Mouse (Mus musculus) heart, adult 8-10 months (tissue): Measurements from ENCODE around the gene Pop5. TPM values are rescaled to one million over a fixed set of nuclear protein-coding genes. Genes with fewer than 3 reads are reported as not detected.
A peak's percentile ranks its signal among the peaks of the same experiment; 100 is the strongest.

Source experiments
- DNase-seq: peaks from one replicate; pipeline ENCODE4 v3.0.0; 2022; ENCODE audit warnings: low spot score
- total RNA-seq, 4 experiments: library from RNA; stranded (reverse); gene quantifications; 2 replicates each; pipeline ENCODE4 v1.2.4; 2022

Gene Pop5
- total RNA-seq, 4 experiments from 2014 or later, result 26.6 to 35.1 (median 32.8) TPM

- DNase-seq, result no peak
These were observed 20.8 kb upstream of the Pop5 start for GRCm38 (mm10) chr5:115214864-115215263.

- no peak for DNase-seq
These were observed 20.1 kb upstream of the Pop5 start for GRCm38 (mm10) chr5:115215273-115216185.

DNA sequence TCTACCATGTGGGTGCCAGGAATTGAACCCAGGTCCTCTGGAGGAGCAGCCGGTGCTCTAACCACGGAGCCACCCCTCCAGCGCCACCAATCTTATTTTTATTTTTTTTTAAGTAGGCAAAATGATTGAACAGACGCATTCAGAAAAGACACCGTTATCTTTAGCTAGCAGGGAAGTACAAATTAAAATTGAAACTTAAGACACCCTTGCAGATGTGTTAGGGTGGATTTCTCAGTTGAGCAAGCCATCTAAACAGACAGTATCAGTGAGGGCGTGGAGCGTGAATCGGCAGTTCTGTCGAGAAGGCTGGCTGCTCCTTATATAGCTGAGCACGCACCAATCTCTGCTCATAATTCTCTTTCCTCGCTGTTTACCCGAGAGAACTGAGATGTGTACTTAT is 17.6 kb upstream of the Pop5 start:
- DNase-seq, result no peak

- DNase-seq, result no peak
These were observed 14.6 kb upstream of the Pop5 start for GRCm38 (mm10) chr5:115220931-115221640.

DNA sequence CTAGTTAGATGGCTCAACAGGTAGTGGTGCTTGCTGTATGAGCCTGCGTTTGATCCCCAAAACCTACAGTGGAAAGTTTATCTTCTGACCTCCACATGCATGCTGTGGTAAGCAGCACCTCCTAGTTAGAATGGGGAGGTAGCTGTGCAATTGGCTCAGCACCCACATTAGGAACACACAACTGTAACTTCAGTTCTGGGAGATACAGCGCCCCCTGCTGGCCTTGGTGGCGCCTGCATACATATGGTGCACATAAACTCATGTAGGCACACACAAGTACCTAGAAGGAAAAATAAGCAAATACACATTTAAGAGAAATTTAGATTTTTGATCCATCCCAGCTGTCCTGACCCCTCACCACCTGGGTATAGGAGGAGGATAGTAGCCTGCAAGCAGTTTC is 13.2 kb upstream of the Pop5 start:
- no peak for DNase-seq

DNA sequence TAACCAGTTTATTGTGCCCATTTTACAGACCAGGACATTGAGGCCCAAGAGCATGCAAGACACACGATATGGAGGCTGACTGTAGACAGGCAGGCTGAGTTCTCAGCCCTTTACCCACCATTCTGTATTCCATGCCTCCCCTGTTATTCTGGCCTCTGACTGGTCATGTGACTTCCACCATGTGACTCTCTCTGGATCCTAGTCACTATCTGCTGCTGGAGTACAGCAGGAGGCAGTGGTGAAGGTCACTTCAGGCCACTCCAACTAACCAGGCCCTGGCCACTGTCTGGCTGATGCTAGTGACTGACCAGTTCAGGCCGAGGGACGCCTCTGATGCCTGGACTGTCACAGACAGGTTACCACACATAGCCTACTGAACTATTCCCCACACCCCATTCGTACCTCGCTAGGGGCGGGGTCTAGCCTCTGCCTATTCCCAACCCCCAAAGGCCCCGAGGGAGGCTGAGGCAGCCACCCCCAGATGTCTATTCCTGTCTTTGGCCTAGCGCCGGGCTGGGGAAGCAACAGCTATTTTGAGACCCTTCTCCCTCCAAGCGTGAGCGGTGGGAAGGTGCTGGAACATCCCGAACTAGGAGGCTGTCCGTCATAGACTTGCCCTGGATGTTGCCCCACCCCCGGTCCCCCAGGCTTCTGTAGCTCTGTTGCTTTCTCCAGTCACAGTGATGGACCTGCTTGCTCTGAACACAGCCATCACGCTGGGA is 4.6 kb upstream of the Pop5 start:
- DNase-seq, result peak; percentile 21

DNA sequence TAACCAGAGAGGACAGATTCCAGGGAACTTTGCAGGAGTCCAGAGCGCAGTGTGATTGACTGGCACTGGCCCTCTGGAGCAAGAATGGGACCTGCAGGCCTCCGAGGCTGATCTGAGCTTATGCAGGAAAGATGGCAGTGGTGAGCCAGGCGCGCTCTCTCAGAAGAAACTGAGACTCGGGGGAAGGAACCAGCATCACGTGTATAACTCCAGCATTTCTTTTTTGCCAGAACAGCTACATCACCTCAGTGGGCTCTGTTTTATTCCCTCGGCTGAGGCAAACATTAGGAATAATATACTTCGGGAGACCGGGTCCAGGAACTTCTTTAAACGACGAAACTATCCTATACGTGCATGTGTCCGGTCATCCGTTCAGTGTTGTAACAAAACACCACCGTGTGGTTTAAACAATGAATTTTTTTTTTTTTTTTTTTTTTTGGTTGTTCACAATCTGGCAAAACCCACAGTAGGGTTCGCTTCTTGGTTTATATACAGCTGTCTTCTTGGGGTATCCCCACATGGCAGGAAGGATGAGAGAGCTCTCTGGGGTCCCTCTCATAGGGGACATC is 4.0 kb upstream of the Pop5 start:
- no peak for DNase-seq

DNA sequence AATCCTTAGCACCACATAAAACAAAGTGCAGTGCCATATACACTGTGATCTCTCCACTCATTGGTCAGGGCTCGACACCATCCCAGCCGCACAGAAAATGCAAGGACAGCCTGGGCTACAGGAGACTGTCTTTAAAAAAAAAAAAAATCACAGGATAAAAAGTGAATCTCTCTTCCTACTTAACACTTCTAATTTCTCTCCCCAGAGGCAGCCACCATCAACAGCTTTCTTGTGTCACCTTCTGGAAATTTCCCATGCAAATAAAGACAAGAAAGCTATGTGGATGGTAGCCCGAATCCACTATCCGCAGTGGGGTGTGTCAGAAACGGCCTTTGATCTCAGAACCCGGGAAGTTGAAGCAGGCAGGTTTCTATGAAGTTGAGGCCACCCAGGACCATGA is 3.1 kb upstream of the Pop5 start:
- DNase-seq, result no peak

GRCm38 (mm10) chr5:115233031-115233780 is 2.4 kb upstream of the Pop5 start:
- DNase-seq, result no peak

DNA sequence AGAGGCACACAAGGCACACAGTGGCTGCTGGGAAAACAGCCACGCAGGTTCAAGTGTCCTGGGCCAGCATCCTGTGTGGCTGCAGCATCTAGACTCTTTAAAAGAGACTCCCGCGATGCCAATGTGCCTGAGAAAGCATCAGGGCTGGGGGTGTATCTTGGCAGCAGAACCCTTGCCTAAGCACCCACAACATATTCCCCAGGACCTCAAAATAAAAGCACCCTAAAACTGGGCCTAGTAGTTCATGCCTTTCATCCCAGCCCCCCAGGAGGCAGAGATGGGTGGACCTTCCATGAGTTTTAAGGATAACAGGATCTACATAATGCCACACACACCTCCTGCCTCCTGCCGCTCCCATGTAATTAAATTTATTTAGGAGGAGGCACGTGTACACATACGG is 1.1 kb upstream of the Pop5 start:
- no peak for DNase-seq

DNA sequence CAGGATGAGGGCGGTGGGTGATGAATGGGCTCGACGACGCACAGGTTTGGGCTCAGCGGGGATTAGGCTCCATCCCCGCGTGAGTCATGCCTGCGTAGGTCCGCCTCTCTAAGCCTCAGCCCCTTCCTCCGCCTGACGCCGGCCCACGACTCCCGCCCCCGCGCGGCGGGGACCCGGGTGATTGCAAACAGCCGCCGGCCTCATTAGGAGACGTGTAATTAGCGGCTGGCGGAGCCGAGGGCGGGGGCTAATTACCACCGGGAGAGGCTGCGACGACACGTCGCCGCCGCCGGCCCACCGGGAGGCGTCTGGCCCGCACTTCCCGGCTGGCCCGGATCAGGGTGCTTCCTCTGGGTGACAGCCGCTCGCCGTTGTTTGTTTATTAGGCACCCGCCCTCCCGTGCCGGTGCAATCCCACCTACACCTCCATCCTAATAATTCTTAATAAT is 289 bp upstream of the Pop5 start:
- DNase-seq, result peak; percentile 73

DNA sequence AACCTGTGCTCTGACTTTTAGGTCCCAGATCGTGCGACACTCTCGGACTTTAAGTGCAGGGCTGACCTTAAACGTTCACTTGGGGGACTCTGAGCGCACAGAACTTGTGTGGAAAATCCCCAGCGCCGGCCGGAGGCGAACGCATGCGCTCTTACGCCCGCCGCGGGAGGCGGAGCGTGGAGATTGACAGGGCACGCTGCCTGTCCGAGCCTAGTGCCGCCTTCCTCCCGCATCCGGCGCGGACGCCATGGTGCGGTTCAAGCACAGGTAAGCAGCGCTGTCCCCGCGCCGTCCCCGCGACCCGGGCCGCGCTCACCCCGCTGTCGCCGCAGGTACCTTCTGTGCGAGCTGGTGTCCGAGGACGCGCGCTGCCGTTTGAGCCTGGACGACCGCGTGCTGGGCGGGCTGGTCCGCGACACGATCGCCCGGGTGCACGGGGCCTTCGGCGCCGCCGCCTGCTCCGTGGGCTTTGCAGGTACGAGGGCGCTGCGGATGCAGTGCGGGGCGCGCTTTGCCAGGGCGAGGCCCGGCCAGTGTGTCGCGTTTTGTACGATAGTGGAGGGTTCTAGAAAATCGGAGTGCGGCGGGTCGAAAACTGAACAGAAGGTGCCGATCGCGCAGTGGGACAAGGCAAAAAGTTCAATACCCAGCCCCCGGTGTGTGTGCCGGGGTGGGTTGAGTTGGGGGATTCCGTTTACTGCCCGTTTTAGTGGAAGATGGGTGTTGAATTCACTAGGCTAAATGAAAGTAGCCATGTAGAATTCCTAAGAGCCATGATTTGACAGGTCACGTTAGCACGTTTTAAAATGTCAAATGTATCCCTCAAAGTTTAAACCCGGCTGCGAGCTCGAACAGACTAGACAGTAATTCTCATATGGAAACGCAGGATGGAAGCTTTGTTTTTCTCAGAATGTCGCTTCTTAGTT is 2.4 kb downstream of the Pop5 start:
- peak; percentile 92 for DNase-seq

GRCm38 (mm10) chr5:115238729-115239195 is 3.1 kb downstream of the Pop5 start:
- DNase-seq, result peak; percentile 33

- DNase-seq, result no peak
These were observed 4.6 kb downstream of the Pop5 start for GRCm38 (mm10) chr5:115240191-115240590.

- DNase-seq, result no peak
These were observed 19.8 kb downstream of the Pop5 start for GRCm38 (mm10) chr5:115255472-115255871.

DNA sequence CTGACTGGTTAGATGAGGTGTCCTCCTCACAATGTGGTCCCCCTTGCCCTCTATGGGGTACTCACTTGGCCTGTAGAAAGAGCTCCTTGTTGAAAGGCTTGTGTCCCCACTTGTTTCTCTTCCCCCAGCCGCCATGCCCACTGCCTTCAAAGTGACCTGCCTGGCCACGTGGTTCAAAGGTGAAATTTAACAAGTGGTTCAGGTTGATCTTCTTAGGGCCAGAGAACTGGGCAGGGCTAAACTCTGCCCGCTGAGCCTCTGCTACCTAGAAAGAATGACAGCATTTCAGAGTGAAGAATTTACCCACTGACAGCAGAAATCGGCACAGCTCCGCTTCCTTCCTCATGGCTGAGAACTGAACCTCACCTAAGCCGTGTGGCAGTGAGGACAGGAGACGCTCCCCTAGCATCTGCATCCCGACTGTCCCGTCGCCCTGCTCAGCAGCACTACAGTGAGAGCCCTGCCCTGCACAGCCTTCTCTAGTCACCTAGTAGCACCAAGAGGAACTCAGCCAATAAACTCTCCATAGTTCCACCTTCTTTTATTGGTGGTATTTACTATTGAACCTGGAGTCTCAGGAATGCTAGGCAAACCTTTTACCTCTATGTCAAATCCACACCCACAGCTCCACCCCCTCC is 21.4 kb downstream of the Pop5 start:
- DNase-seq, result no peak

- no peak for DNase-seq
These were observed 24.7 kb downstream of the Pop5 start for GRCm38 (mm10) chr5:115260356-115260755.

GRCm38 (mm10) chr5:115261141-115261540 is 25.5 kb downstream of the Pop5 start:
- no peak for DNase-seq

- no peak for DNase-seq
These were observed 26.2 kb downstream of the Pop5 start for GRCm38 (mm10) chr5:115261880-115262279.
